Mouse (Mus musculus): ENCODE measurements around the gene Eif4enif1.
"Not testable (repeated sequence)": the region's sequence is repeated elsewhere in the genome, so short reads cannot be mapped to it uniquely, and the experiment has no call there.

DNA sequence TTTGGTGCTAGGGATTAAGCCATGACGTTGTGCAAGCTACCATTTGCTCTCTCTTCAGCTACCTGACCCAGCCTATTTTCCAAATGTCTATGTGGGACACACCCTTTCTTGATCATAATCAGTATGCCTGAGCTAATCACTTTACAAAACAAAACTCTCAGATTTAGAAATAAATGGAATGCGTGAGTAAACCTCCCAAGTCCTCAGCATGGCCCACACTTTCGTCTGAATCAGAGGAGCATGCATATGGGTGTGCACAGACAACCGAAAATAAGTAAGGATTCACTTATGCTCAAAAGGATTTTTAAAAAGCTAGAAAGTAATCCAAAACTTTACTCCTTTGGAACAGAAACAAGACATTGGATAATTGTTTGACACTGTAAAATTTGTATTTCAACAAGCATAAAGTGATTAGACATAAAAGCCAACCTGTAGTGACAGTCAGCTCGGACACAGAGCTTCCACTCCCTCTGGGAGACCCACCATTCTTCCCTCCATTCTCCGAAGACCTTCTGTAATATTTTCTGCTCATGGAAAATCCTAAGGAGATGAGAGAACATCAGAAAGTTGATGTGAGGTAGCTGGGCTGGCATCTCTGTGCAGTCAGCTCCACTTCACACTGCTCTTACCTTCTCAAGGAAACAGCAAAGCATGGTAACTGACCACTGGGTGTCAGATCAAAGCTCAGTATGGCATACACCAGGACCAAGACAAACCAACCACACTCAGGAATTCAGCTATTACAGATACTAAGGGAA is 23.0 kb upstream of the Eif4enif1 start:
- TF ChIP-seq TCF12 (IDR thresholded peaks at IDR 0.05; ENCODE audit: low read depth, low read length); MAX (IDR thresholded peaks at IDR 0.05; ENCODE audit: low read length); POLR2AphosphoS2 (IDR thresholded peaks at IDR 0.05; ENCODE audit: low read depth, low read length); HCFC1 (IDR thresholded peaks at IDR 0.05; ENCODE audit: low read depth, low read length); NRF1 (IDR thresholded peaks at IDR 0.05; ENCODE audit: low read depth, low read length); CHD1 (IDR thresholded peaks at IDR 0.05; ENCODE audit: low read depth, low read length); CTCF (conservative IDR thresholded peaks at IDR 0.05 in 1 of 2, IDR thresholded peaks at IDR 0.05 in 1 of 2; ENCODE audit: low read depth in 2 of 2, low read length in 2 of 2); POLR2A (IDR thresholded peaks at IDR 0.05; ENCODE audit: low read depth, low read length); MEF2A (IDR thresholded peaks at IDR 0.05; ENCODE audit: borderline replicate concordance, low read depth, low read length); EP300 (IDR thresholded peaks at IDR 0.05; ENCODE audit: low read length): not testable (repeated sequence)

All from CH12.LX (cell line).